Mouse (Mus musculus): ENCODE data around the gene Fbxo2.

Gene Fbxo2

GRCm38 (mm10) chr4:148143721-148144120, 16.7 kb upstream of the Fbxo2 start:
- no peak for DNase-seq (ENCODE audit: low spot score)

- DNase-seq (ENCODE audit: low spot score), result no peak
Observed at GRCm38 (mm10) chr4:148147714-148148113, 12.7 kb upstream of the Fbxo2 start.

GRCm38 (mm10) chr4:148149540-148149939, 10.9 kb upstream of the Fbxo2 start:
- peak; percentile 28 for DNase-seq (ENCODE audit: low spot score)

- no peak for DNase-seq (ENCODE audit: low spot score)
Observed at GRCm38 (mm10) chr4:148150242-148150641, 10.2 kb upstream of the Fbxo2 start.

DNA sequence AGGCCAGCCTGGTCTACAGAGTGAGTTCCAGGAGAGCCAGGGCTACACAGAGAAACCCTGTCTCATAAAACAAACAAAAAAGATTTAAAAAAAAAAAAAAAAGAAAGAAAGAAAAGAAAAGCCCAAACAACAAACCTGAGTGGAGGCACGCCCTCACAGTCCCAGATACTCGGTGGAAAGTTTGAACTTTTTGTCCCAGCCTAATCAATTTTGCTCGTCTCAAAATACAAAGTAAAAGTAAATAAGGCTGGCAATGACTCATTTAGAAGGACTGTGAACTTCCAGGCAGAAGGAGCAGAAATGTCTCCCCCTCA, 9.5 kb upstream of the Fbxo2 start:
- DNase-seq (ENCODE audit: low spot score), result no peak

DNA sequence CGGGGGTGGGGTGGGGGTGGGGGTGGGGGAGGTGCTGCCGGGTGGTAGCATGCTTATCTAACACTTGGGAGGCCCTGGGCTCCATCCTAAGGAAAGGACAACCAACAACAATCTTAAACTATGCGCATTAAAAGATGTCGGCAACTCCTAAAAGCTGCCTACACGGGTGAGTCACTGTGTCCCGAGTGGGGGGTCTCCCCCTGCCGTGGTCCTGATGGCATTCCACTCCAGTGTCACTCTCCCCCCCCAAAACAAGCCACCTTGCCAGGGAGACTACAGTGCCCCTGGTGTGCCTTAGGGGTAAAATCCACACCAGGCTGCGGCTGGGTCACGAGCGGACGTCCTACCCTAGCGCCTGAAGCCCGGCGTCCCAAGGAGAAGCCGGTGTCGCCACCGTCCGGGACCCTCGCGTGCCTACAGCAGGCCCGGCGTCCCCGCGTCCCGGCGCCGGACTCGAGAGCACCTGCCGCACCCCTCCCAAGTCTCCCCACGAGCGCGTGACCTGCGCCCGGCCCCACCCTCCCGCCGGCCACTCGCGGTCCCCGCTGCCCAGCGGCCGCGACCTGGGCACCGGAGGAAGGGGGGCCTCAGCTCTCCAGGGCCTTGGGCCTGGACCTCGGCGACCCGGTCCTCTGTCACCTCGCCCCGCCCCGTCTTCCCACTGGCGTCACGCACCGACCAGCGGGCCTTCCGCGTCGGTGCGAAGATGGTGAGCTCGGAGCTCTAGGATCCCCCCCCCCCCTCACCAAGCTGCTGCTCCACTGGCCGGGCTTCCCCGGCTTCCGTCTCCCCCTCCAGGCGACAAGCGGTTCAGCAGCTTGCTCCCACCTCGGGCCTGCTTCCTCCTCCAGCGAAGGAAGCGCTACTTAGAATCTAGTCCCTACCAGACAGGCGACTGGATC, 8.9 kb upstream of the Fbxo2 start, which contains the start of gene Fbxo6:
Gene Fbxo6, minus strand, starts transcription at position 874 of the 902 bp plus-strand sequence.
- DNase-seq (ENCODE audit: low spot score), result peak; percentile 91

DNA sequence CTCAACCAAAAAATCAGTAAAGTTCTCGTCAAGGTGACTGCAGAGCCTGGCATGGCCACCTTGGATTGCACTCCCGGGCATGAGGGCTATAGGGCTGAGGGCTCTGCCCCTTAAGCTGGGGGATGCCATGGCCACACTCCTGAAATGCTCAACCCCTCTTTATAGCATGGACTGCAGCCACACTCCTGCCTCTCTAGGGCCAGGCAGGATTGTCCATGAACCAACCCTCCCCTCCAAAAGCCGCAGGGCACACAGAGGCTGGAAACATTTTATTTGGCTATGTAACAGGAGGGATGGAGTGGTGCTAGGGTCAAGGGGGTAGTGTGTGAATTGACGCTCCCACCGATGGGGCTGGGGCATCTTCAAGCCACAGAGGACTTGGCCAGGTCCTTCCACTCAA, 7.9 kb upstream of the Fbxo2 start:
- DNase-seq (ENCODE audit: low spot score), result no peak

DNA sequence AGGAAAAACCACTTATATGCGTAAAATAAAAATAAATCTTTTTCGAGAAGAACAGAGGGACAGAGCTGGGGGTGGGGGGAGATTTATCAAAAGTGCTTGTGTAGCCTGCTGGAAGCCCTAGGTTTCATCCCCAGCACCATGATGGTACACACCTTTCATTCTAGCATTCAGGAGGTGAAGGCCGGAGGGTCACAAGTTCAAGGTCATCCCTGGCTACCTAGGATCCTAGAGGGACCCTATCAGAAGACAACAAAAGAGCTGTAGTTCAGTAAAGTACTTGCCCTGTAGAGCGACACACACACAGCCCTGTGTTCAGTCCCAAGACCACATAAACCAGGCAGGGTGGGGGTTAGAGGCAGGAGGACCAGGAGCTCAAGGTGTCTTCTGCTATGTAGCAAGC, 6.4 kb upstream of the Fbxo2 start:
- no peak for DNase-seq (ENCODE audit: low spot score)

GRCm38 (mm10) chr4:148154982-148155381, 5.4 kb upstream of the Fbxo2 start:
- no peak for DNase-seq (ENCODE audit: low spot score)

DNA sequence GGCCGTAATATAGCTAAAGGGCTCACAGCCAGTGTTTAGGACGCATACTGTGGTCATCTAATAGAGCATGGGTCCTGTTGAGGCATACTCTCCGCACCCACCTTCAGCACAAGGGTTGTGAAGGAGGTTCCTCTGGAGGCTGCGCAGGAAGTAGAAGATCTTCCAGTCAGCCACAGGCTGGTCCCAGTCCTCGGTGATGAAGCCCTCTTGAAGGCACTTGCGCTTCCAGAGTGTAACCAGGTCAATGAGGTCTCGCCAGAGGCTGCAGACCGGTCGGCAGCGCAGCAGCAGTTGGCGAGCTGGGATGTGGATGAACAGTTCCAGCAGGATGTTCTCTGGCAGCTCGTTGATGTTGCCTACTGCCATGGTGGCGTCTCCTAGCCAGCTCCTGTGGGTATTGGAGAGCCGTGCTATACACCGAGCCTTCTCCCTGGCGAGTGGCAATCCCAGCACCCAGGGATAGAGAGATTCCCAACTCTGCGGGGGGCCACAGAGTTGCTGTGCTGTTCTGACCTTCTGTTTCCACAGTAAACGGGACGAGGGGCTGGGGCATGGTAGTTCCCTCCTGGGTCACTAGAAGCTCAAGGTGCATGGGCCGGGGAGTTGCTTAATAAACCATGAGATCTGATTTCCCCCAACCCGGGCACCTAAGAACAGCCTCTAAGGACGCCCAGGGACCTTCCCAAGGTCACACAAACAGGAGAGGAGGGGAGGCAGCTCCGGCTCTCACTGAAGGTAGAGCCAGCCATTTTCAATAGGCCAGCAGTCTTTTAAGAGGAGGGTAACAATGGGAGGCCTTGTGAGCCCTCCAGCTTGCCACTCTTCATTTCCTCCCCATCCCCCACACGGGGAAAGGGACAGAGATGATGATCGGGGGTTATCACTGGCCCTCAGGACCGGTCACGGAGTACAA, 1.7 kb upstream of the Fbxo2 start:
- no peak for DNase-seq (ENCODE audit: low spot score)

- peak; percentile 93 for DNase-seq (ENCODE audit: low spot score)
Observed at GRCm38 (mm10) chr4:148159544-148160435, 631 bp upstream of the Fbxo2 start.

- peak; percentile 86 for DNase-seq (ENCODE audit: low spot score)
Observed at GRCm38 (mm10) chr4:148164002-148164439, 3.6 kb downstream of the Fbxo2 start.

- DNase-seq (ENCODE audit: low spot score), result no peak
Observed at GRCm38 (mm10) chr4:148164461-148164860, 4.0 kb downstream of the Fbxo2 start.

DNA sequence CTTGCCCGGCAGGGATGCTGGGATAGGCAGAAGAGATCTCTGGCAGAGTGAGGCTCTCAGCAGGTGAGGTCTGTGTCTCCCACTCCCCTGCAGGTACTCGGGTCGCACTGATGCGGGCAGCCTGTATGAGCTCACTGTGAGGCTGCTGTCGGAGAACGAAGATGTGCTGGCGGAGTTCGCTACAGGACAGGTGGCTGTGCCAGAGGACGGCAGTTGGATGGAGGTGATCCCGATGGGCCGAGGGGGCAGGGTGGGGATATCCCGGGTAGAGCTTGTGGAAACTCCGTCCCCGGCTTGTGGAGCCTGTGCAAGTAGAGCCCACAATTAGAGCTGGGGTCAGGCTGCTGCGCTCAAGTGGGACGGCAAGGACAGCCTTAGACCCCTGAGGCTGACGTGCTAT, 5.1 kb downstream of the Fbxo2 start:
- no peak for DNase-seq (ENCODE audit: low spot score)

DNA sequence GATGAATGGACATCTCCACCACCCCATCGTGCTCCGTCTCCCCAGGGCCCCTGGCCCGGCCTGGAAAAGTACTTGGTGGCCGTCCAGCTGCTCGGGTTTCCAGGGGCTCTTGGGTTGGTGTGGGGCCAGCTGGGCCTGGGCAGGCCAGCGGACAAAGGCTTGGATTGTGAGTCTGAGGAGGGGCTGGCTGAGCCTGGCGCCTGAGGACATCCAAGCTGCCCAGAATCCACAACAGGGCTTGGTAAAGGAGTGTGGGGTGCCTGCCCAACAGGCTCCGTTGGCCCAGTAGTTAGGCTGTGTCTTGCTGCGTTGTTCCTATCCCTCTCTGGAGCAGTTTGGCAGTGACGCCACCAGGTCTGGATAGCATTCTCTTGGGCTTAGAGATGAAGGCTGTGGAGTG, 6.0 kb downstream of the Fbxo2 start:
- DNase-seq (ENCODE audit: low spot score), result no peak

DNA sequence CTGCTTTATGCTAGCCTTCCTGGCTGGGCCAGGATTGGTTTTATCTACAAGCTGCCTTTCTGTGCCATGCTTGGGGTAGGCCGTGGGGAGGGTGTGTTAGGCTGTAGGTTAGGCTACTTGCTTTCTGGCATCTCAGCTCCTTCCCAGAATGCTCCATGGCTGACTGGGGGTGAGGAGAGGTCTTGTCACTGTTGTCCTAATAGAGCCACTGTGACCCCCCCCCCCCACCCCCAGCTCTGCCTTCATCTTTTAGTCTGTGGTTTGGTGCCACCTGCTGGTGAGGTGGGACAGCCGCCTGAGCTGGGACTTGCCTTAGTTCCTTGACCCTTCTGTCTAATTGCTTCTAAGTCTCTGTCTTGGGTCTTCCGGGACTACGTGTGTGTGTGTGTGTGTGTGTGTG, 6.6 kb downstream of the Fbxo2 start:
- DNase-seq (ENCODE audit: low spot score), result peak; percentile 69

GRCm38 (mm10) chr4:148168287-148168686, 7.9 kb downstream of the Fbxo2 start:
- no peak for DNase-seq (ENCODE audit: low spot score)

DNA sequence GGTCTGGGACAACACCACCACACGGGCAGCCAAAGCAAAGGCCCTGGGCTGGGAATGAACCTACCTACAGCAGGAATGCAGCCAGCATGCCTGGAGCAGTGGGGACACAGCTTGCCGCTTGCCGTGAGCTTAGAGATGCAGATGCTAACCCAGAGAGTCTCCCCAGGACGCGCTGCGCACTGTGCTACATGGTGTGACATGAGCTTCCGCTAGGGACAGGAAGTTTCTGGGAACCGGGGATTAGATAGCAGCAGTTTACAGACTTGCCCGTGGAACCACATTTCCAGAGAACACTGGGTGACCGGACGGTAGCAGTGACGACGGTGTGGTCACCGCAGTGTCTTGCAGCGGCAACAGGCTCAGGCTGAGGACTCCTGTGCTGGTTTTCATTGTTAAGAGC, 9.2 kb downstream of the Fbxo2 start:
- DNase-seq (ENCODE audit: low spot score), result no peak

DNA sequence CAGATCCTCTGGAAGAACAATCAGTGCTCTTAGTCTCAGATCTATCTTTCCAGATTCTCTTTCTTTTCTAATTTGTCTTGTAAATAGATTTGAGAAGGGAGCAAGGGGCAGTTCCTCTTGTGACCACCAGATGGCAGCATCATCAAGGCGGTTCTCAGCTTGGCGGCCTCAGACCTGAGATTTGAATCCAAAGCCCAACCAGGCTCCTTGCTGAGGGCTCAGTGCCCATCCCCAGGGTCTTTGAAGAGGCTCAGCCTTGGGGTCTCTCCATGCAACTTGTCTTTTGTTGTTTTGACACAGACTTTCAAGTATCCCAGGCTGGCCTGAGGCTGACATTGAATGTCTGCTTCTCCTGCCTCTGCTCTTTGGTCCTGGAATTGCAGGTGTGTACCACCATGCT, 10.4 kb downstream of the Fbxo2 start:
- peak; percentile 29 for DNase-seq (ENCODE audit: low spot score)

DNA sequence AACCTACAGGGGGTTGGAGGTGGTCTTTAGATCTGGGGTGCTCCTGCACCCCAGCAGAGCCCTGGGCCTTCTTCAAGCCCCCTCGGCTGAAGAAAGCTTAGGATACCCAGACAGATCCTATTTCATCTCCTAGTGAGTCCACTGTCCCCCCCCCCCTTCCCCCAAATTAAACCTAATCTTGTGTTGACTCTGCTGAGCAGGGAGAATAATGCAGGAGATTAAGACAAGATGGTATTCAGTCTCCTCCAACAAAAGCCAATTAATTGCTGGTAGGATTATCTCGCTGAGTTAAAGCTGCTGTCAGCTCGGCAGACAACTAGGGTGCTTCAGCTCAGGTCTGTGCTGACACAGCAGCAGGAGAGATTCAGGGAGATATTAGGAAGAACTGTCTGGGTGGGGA, 10.8 kb downstream of the Fbxo2 start:
- DNase-seq (ENCODE audit: low spot score), result no peak

GRCm38 (mm10) chr4:148173811-148174494, 13.5 kb downstream of the Fbxo2 start:
- no peak for DNase-seq (ENCODE audit: low spot score)

All from lung, postnatal 25 days (tissue).